Mouse (Mus musculus) lung, embryonic 14.5 days (tissue): ENCODE measurements around the gene Ufc1. TPM values are rescaled to one million over a fixed set of nuclear protein-coding genes. Genes with fewer than 3 reads are reported as not detected.

Experiments
- ATAC-seq: fragments of 200-750 bp; cut with Nextera tagmentation; 2 replicates; pipeline ENCODE4 v1.8.0; 2017; ENCODE audit warnings: mild to moderate bottlenecking, moderate TSS enrichment, moderate library complexity; ENCODE audit not compliant: insufficient read depth
- DNase-seq: peaks from one replicate; pipeline ENCODE4 v3.0.0-alpha.2; 2015
- H3K27ac ChIP-seq: fragments of 300-500 bp; sonication (generic); 2 replicates; pipeline ENCODE4 v1.5.1; 2014; ENCODE audit warnings: low read depth, mild to moderate bottlenecking, moderate library complexity
- H3K27me3 ChIP-seq: fragments of 300-500 bp; sonication (generic); 2 replicates; pipeline ENCODE4 v1.6.1; 2014; ENCODE audit warnings: low read length, control low read depth; ENCODE audit not compliant: insufficient read depth
- H3K36me3 ChIP-seq: fragments of 300-500 bp; sonication (generic); 2 replicates; pipeline ENCODE4 v1.6.1; 2014; ENCODE audit warnings: control low read depth; ENCODE audit not compliant: insufficient read depth
- H3K4me1 ChIP-seq: fragments of 300-500 bp; sonication (generic); 2 replicates; pipeline ENCODE4 v1.6.1; 2014; ENCODE audit warnings: antibody characterized with exemption, control low read depth; ENCODE audit not compliant: insufficient read depth
- H3K4me2 ChIP-seq: fragments of 300-500 bp; sonication (generic); 2 replicates; pipeline ENCODE4 v1.6.1; 2014; ENCODE audit warnings: mild to moderate bottlenecking
- H3K4me3 ChIP-seq: fragments of 300-500 bp; sonication (generic); 2 replicates; pipeline ENCODE4 v1.5.1; 2014; ENCODE audit warnings: low read depth, low read length
- H3K9ac ChIP-seq: fragments of 300-500 bp; sonication (generic); 2 replicates; pipeline ENCODE4 v1.6.1; 2014
- H3K9me3 ChIP-seq: fragments of 300-500 bp; sonication (generic); 2 replicates; pipeline ENCODE4 v1.6.1; 2016; ENCODE audit warnings: low read depth, low read length, control low read depth
- CTCF ChIP-seq: IDR thresholded peaks from 2 replicates; pipeline ENCODE4 v1.5.1; 2016; ENCODE audit warnings: antibody characterized with exemption, low read depth
- WGBS: fragments of 180-500 bp; shearing (Covaris S2); extraction: QIAGEN DNeasy Blood & Tissue Kit; methylation state at CpG from one replicate; pipeline ENCODE4 v1.1.7; 2014; 5-methylcytosine and 5-hydroxymethylcytosine counted together
- polyA plus RNA-seq: library from polyadenylated mRNA; unstranded; fragments of >200 nt; fragmentation: Nextera tagmentation; extraction: Ambion mirVana; gene quantifications from 2 replicates; pipeline ENCODE4 v1.2.1, GENCODE M21; 2014

The Ufc1 gene
- polyA plus RNA-seq, 1 experiment from 2014 or later = 108 TPM

DNA sequence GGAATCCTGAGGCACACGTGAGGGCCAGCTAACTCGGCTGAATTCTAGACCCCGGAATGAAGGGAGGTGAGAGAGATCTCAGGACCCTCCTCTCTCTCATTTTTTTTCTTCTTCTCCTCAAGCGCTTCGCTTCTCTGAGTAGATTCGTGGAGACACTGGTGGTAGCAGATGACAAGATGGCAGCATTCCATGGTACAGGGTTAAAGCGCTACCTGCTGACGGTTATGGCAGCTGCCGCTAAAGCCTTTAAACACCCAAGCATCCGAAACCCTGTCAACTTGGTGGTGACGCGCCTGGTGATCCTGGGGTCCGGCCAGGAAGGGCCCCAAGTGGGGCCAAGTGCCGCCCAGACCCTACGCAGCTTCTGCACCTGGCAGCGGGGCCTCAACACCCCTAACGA, 42.4 kb downstream of the Ufc1 start:
- H3K9me3 ChIP-seq = no peaks in the 10 kb centered on the region
- peaks cover 9% of the 10 kb centered on the region; the same call in 1 of the 2 replicates for H3K36me3 ChIP-seq
- peak overlapping the region; percentile 49; the same call in 1 of the 2 replicates for H3K9ac ChIP-seq
- no peak for TF ChIP-seq CTCF
- H3K4me3 ChIP-seq = peak overlapping the region; percentile 35
- H3K27ac ChIP-seq = peak overlapping the region; percentile 86
- DNase-seq = peak; percentile 28
- H3K27me3 ChIP-seq = no peaks in the 10 kb centered on the region
- WGBS = 54% methylated on average over 17 of the region's 17 CpGs
- ATAC-seq = no peak
- peak overlapping the region; percentile 66 for H3K4me2 ChIP-seq
- peaks cover 25% of the 10 kb centered on the region for H3K4me1 ChIP-seq

GRCm38 (mm10) chr1:171251594-171252324, 43.1 kb downstream of the Ufc1 start:
- peak overlapping the region; percentile 35 for H3K4me3 ChIP-seq
- H3K27me3 ChIP-seq = no peaks in the 10 kb centered on the region
- H3K27ac ChIP-seq = peak overlapping the region; percentile 86
- peak overlapping the region; percentile 49; the same call in 1 of the 2 replicates for H3K9ac ChIP-seq
- H3K36me3 ChIP-seq = peaks cover 9% of the 10 kb centered on the region; the same call in 1 of the 2 replicates
- H3K4me2 ChIP-seq = peak overlapping the region; percentile 66
- 11% methylated on average over 13 of the region's 13 CpGs for WGBS
- DNase-seq = peak; percentile 65
- H3K4me1 ChIP-seq = peaks cover 25% of the 10 kb centered on the region
- no peaks in the 10 kb centered on the region for H3K9me3 ChIP-seq
- no peak for TF ChIP-seq CTCF
- peak; percentile 21 for ATAC-seq

DNA sequence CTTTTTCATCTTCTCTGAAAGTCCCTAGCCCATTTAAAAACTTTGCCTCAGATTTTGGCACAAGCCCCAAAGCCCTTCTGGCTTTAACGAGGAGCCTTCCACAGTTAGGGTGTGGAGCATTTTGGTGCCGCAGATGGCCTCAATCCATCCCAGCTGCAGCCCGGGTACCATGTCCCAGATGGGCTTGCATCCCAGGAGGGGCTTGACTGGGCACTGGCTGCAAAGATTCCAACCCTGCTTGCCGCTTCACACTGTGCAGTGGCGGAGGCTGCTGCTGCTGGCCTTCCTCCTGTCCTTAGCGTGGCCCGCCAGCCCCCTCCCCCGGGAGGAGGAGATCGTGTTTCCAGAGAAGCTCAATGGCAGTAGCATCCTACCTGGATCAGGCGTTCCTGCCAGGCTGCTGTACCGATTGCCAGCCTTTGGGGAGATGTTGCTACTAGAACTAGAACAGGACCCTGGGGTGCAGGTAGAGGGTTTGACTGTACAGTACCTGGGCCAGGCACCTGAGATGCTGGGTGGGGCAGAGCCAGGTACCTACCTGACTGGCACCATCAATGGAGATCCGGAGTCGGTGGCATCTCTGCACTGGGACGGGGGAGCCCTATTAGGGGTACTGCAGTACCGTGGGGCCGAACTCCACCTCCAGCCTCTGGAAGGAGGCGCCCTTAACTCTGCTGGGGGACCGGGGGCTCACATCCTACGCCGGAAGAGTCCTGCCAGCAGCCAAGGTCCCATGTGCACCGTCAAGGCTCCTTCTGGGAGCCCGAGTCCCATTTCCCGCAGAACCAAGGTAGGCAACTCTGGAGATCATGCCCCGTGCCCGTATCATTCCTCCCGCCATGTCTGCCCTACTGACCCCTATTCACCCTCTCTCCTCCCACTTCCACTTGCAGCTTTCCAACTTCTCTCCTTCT, 43.9 kb downstream of the Ufc1 start, which contains the start of gene Ndufs2:
TSS of gene Ndufs2 (minus strand) at position 709 of the 914 bp plus-strand sequence.
- WGBS = 20% methylated on average over 26 of the region's 26 CpGs
- Histone ChIP-seq H3K36me3 (peaks cover 9% of the 10 kb centered on the region; the same call in 1 of the 2 replicates), H3K4me2 (peak within 1 kb of the TSS; percentile 66), H3K27ac (peak within 1 kb of the TSS; percentile 86), H3K4me1 (peaks cover 25% of the 10 kb centered on the region), H3K4me3 (peak within 1 kb of the TSS; percentile 35), H3K27me3 (no peaks in the 10 kb centered on the region), H3K9me3 (no peaks in the 10 kb centered on the region), H3K9ac (peak within 1 kb of the TSS; percentile 49)
- ATAC-seq (peak; percentile 6; the same call in 1 of the 2 replicates), DNase-seq (peak; percentile 55)
- TF ChIP-seq CTCF = no peak

GRCm38 (mm10) chr1:171249913-171250600, 44.8 kb downstream of the Ufc1 start, which contains the start of gene Adamts4:
Gene Adamts4, plus strand, starts transcription at chr1:171250421.
- Histone ChIP-seq H3K27me3 (no peaks in the 10 kb centered on the region), H3K36me3 (peaks cover 13% of the 10 kb centered on the region), H3K9me3 (no peaks in the 10 kb centered on the region), H3K4me3 (peak within 1 kb of the TSS; percentile 35), H3K27ac (peak within 1 kb of the TSS; percentile 86), H3K9ac (peak within 1 kb of the TSS; percentile 30), H3K4me2 (peak within 1 kb of the TSS; percentile 66), H3K4me1 (peaks cover 25% of the 10 kb centered on the region)
- 22% methylated on average over 5 of the region's 5 CpGs for WGBS
- DNase-seq (peak; percentile 79), ATAC-seq (peak; percentile 21; the same call in 1 of the 2 replicates)
- TF ChIP-seq CTCF = no peak

- Histone ChIP-seq H3K9me3 (no peaks in the 10 kb centered on the region), H3K4me1 (peaks cover 25% of the 10 kb centered on the region), H3K4me2 (peak overlapping the region; percentile 70), H3K27ac (peak overlapping the region; percentile 96), H3K27me3 (no peaks in the 10 kb centered on the region), H3K9ac (no peak overlapping the region), H3K36me3 (peaks cover 18% of the 10 kb centered on the region), H3K4me3 (no peak overlapping the region)
- WGBS = 39% methylated on average over 3 of the region's 3 CpGs
- DNase-seq (peak; percentile 41), ATAC-seq (no peak)
- no peak for TF ChIP-seq CTCF
Observed at GRCm38 (mm10) chr1:171248386-171249226, 46.2 kb downstream of the Ufc1 start.

- Histone ChIP-seq H3K27ac (peak overlapping the region; percentile 96), H3K9me3 (no peaks in the 10 kb centered on the region), H3K4me3 (peak overlapping the region; percentile 75), H3K36me3 (peaks cover 25% of the 10 kb centered on the region), H3K27me3 (no peaks in the 10 kb centered on the region), H3K4me1 (peaks cover 25% of the 10 kb centered on the region), H3K9ac (peak overlapping the region; percentile 55; the same call in 1 of the 2 replicates), H3K4me2 (peak overlapping the region; percentile 70)
- ATAC-seq (no peak), DNase-seq (peak; percentile 25)
- no peak for TF ChIP-seq CTCF
- 27% methylated on average over 4 of the region's 4 CpGs for WGBS
Observed at GRCm38 (mm10) chr1:171247916-171248315, 46.9 kb downstream of the Ufc1 start.
